Mouse (Mus musculus) liver, embryonic 12.5 days (tissue): ENCODE measurements at regions not wholly inside any gene's neighbourhood (a gene's known extent, or its start where the extent isn't known, plus 50 kb on each side); places are given as distances from the start of the nearest gene placed in this dataset.

Experiments
- ATAC-seq: fragments of 200-750 bp; cut with Nextera tagmentation; 2 replicates; pipeline ENCODE4 v1.8.0; 2017; ENCODE audit warnings: moderate number of reproducible peaks, mild to moderate bottlenecking, moderate library complexity
- H3K27ac ChIP-seq: fragments of 300-500 bp; sonication (generic); 2 replicates; pipeline ENCODE4 v1.5.1; 2016; ENCODE audit warnings: mild to moderate bottlenecking
- H3K27me3 ChIP-seq: fragments of 300-500 bp; sonication (generic); replicated peaks from 2 replicates; pipeline ENCODE4 v1.6.1; 2016; ENCODE audit warnings: mild to moderate bottlenecking, moderate library complexity
- H3K36me3 ChIP-seq: fragments of 300-500 bp; sonication (generic); 2 replicates; pipeline ENCODE4 v1.6.1; 2016; ENCODE audit warnings: mild to moderate bottlenecking, moderate library complexity
- H3K4me1 ChIP-seq: fragments of 300-500 bp; sonication (generic); 2 replicates; pipeline ENCODE4 v1.6.1; 2016
- H3K4me2 ChIP-seq: fragments of 300-500 bp; sonication (generic); 2 replicates; pipeline ENCODE4 v1.6.1; 2016; ENCODE audit warnings: mild to moderate bottlenecking, moderate library complexity
- H3K4me3 ChIP-seq: fragments of 300-500 bp; sonication (generic); 2 replicates; pipeline ENCODE4 v1.5.1; 2016; ENCODE audit warnings: mild to moderate bottlenecking, moderate library complexity
- H3K9ac ChIP-seq: fragments of 300-500 bp; sonication (generic); 2 replicates; pipeline ENCODE4 v1.6.1; 2016; ENCODE audit warnings: mild to moderate bottlenecking, moderate library complexity
- H3K9me3 ChIP-seq: fragments of 300-500 bp; sonication (generic); replicated peaks from 2 replicates; pipeline ENCODE4 v1.6.1; 2016; ENCODE audit warnings: mild to moderate bottlenecking, moderate library complexity
- whole genome bisulfite sequencing: fragments of 180-500 bp; shearing (Covaris S2); methylation state at CpG from one replicate; pipeline ENCODE4 v1.1.7; 2016; ENCODE audit not compliant: insufficient replicate concordance; 5-methylcytosine and 5-hydroxymethylcytosine counted together

DNA sequence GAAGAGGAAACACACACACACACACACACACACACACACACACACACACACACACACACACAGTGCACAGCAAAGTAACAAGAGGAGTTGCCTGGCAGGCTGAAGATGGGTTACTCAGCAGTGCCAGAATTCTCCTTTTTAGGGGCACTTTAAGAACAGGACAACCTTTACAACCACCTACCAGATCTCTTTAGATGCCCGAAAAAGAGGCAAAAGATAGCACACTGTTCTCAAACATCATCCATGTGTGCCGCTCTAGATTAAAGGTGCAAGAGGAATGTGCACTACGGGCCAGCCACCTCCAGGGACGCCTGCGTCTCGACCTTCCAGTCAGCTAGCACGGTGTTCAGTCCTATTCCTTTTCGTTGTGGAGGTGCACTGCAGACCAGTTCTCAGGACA, 247.7 kb downstream of the Ipo11 start:
- H3K27me3 ChIP-seq = no peaks in the 10 kb centered on the region
- no peak overlapping the region for H3K4me2 ChIP-seq
- H3K4me1 ChIP-seq = no peaks in the 10 kb centered on the region
- H3K27ac ChIP-seq = no peak overlapping the region
- H3K9me3 ChIP-seq = no peaks in the 10 kb centered on the region
- 68% methylated on average over 8 of the region's 8 CpGs for WGBS
- no peak for ATAC-seq
- H3K36me3 ChIP-seq = no peaks in the 10 kb centered on the region
- no peak overlapping the region for H3K4me3 ChIP-seq
- no peak overlapping the region for H3K9ac ChIP-seq

DNA sequence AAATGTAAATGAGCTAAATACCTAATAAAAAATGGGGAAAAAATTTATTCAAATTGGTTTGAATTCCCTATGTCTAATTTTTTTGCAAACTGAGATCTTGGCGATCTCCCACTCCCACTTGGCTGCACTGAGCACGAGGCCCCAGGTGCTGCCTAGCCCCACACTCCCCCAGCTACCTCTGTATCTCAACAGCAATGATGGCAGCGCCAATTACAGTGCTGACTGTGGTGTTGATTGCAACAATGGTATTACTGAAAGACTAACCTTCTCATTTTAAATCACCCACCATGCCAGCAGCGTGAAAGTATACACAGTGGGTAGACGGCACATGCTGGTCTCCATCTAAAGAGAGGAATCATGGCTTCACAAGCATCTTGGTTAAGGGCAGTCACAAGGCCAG, 267.1 kb downstream of the Ipo11 start:
- no peak overlapping the region for H3K4me2 ChIP-seq
- H3K36me3 ChIP-seq = no peaks in the 10 kb centered on the region
- no peaks in the 10 kb centered on the region for H3K4me1 ChIP-seq
- ATAC-seq = no peak
- no peak overlapping the region for H3K27ac ChIP-seq
- H3K4me3 ChIP-seq = no peak overlapping the region
- no peaks in the 10 kb centered on the region for H3K27me3 ChIP-seq
- H3K9ac ChIP-seq = no peak overlapping the region
- 71% methylated on average over 5 of the region's 5 CpGs for WGBS
- no peaks in the 10 kb centered on the region for H3K9me3 ChIP-seq

DNA sequence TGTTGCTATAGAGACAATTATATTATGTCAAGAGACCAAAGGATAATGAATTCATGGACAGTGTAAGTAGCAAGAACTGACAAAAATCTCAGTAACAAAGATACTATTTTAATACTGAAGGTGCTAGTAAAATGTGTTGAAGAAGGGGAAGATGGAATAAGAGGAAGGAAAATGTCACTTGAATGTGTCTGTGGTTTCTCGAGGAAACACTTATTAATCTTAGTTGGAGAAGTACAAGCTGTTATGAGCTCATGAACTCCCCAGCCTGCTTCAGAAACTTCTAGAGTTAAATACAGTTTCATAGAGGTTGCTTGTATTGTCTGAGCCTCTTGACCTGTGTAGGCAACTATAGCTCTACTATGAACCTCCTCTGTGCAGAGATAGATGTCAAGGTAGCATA, 274.6 kb downstream of the Ipo11 start:
- H3K36me3 ChIP-seq = no peaks in the 10 kb centered on the region
- no peak overlapping the region for H3K9ac ChIP-seq
- no peak overlapping the region for H3K27ac ChIP-seq
- no peaks in the 10 kb centered on the region for H3K4me1 ChIP-seq
- no peak overlapping the region for H3K4me2 ChIP-seq
- no peak for ATAC-seq
- H3K4me3 ChIP-seq = no peak overlapping the region
- H3K27me3 ChIP-seq = no peaks in the 10 kb centered on the region
- no peaks in the 10 kb centered on the region for H3K9me3 ChIP-seq
- WGBS = 21% methylated on average over 1 of the region's 1 CpGs

DNA sequence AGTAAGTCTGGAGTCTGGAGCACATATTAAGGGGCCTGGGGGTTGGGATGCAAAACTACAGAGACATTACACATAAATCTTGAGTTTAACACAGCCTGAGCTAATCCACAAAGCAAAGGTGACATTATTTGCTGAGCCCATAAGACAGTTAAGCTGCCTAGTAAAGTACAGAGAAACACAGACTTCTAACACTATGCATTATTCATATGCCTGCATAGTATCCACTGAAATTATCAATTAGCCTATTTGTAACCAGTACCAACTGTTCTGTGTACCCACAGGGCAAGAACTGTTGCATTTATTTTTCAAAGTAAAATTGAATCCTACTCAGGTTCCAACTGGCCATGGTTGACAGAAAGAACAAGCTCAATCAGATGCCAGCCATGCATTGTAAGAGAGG, 287.4 kb downstream of the Ipo11 start:
- ATAC-seq = no peak
- Histone ChIP-seq H3K27ac (no peak overlapping the region), H3K4me3 (no peak overlapping the region)

DNA sequence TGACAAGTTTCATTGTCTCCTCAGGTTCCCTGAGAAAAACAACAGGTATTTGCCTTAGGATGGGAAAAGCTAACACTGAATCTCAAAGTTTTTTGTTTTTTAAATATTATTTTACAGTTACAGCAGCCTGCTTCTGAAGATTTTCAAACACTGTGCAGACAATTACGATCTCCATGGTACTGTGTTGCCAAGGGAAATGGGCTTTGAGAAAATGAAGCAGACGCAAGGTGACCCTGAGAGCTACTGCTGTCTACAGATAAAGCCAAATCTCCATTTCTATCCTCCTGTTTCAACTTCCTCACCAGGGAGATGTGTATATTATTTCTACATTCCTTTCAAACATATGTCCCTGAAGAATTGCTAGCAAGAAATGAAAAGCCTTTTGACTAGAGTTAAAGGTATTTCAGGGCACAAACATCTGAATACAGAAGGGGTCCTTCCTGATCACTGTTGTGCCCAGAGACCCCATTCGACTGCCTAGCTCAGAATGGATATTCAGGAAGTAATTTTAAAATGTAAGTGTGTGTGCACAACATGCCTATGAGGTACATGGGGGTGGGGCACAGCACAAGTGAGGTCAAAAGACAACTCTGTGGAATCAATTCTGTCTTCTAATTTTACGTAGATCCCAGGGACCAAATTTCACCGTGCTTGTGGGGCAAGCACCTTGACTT, 293.3 kb downstream of the Ipo11 start:
- Histone ChIP-seq H3K9ac (no peak overlapping the region), H3K4me3 (no peak overlapping the region), H3K4me2 (no peak overlapping the region), H3K27me3 (no peaks in the 10 kb centered on the region), H3K9me3 (no peaks in the 10 kb centered on the region), H3K27ac (no peak overlapping the region), H3K36me3 (no peaks in the 10 kb centered on the region), H3K4me1 (no peaks in the 10 kb centered on the region)
- ATAC-seq = no peak
- 50% methylated on average over 5 of the region's 5 CpGs for WGBS

More for the DNA sequence above, 287.4 kb downstream of the Ipo11 start:
- Histone ChIP-seq H3K9me3 (no peaks in the 10 kb centered on the region), H3K4me2 (no peak overlapping the region), H3K36me3 (no peaks in the 10 kb centered on the region), H3K27me3 (no peaks in the 10 kb centered on the region), H3K4me1 (no peaks in the 10 kb centered on the region), H3K9ac (no peak overlapping the region)

DNA sequence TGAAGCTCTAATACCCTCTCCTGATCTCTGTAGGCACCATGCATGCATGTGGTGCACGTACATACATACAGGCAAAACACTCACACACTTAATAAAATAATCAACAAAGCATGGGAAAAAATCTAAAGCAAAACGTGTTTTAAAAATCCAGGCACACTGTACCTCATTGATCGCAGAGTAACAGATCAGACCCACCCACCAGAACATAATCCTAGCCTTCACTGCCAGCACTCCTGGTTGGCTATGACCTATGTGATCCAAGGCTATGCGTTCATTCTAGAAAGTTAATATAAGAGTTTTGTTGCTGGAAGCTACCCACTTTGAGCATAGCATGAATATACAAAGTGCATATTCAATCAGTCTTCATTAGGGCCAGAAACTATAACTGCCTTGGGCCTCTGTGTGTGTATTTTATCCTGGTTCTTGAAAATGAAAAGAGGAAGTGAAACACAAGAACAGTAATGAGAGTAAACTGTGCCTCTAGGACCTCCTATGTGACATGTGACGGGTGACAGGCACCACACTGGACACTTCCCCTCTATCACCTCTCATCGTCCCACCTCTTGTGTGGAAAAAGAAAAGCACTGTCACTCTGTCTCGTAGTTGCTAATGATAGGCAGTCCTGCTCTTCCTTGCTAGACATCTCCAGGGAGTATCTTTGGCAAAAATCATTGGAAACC, 297.9 kb downstream of the Ipo11 start:
- H3K27ac ChIP-seq = no peak overlapping the region
- H3K4me2 ChIP-seq = no peak overlapping the region
- no peak overlapping the region for H3K9ac ChIP-seq
- H3K36me3 ChIP-seq = no peaks in the 10 kb centered on the region
- no peaks in the 10 kb centered on the region for H3K4me1 ChIP-seq
- no peaks in the 10 kb centered on the region for H3K9me3 ChIP-seq
- 54% methylated on average over 7 of the region's 7 CpGs for WGBS
- ATAC-seq = 0 out of 2 replicates have a peak, but pooled peaks have one; percentile 32
- no peaks in the 10 kb centered on the region for H3K27me3 ChIP-seq
- no peak overlapping the region for H3K4me3 ChIP-seq

DNA sequence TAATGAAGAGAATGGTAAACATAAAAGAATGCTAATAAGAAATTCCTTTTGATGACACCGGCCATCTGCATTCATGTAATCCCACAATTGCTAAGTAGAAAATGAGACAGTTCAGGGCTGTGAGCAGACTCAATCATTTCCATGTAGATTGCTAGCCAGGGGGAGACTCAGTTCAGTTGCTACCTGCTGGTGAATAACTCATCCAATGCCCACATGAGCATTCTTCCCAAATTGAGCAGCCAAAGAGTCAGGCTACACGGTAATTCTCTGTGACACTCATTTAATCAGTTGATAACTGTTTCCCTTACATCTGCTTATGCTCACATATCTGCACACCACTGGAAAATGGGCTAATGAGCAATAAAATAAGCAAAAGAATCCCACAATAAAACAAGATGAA, 345.0 kb downstream of the Ipo11 start:
- 60% methylated on average over 2 of the region's 2 CpGs for WGBS
- Histone ChIP-seq H3K27me3 (no peaks in the 10 kb centered on the region), H3K36me3 (no peaks in the 10 kb centered on the region), H3K4me1 (no peaks in the 10 kb centered on the region), H3K27ac (no peak overlapping the region), H3K9me3 (no peaks in the 10 kb centered on the region), H3K4me3 (no peak overlapping the region), H3K4me2 (no peak overlapping the region), H3K9ac (no peak overlapping the region)
- no peak for ATAC-seq

DNA sequence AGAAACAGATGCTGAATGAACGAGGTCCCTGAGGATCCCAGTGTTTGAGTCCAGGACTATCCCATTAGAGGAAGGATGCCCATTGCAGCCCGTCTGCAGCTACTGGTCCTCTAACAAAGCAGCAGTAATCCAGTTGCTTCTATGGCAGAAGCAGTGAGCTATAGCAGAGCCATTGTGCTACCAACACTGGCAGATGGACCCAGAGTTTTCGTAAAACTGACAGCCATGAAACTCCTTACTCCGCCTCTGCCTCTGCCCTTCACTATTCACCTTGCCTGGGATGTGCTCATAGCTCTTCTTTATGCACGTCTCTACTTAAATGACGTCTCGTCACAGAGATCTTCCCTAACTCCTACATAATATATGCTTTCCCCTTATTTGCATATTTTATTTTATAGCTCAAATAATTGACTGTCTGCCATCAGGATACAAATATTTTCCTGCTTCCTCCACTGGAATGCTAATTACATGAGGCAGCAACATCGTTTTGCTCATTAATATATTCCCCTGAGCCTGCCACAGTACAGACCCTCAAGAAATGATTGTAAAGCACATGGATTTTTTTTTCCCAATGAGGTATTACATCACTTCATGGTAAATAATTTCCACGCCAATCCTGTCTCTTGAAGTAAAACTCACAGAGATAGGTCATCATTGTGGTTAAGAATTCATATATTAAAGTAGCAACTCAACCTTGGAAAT, 368.9 kb downstream of the Ipo11 start:
- H3K36me3 ChIP-seq = no peaks in the 10 kb centered on the region
- H3K9ac ChIP-seq = no peak overlapping the region
- no peaks in the 10 kb centered on the region for H3K4me1 ChIP-seq
- H3K27ac ChIP-seq = no peak overlapping the region
- no peak for ATAC-seq
- H3K4me3 ChIP-seq = no peak overlapping the region
- WGBS = 64% methylated on average over 9 of the region's 9 CpGs
- H3K27me3 ChIP-seq = no peaks in the 10 kb centered on the region
- no peaks in the 10 kb centered on the region for H3K9me3 ChIP-seq
- no peak overlapping the region for H3K4me2 ChIP-seq

DNA sequence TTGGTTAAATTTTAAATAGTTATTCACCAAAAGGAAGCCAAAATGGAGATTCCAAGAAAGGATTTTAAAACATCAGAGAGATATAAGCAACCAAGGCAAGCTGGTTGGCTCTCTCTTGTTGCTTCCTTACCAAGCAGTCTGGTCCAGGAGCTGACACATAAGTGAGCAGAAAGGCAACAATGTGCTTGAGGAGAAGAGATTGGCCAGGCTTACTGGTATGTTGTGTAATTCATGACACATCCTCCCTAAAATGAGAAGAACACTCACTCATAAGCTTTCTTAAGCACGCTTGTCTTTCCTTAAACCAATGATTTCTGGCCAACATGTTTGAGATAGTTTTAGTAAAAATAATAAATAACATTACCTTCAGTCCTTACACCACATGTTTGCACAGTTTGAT, 374.2 kb downstream of the Ipo11 start:
- Histone ChIP-seq H3K27me3 (no peaks in the 10 kb centered on the region), H3K4me2 (no peak overlapping the region), H3K36me3 (no peaks in the 10 kb centered on the region), H3K4me1 (no peaks in the 10 kb centered on the region), H3K9me3 (no peaks in the 10 kb centered on the region), H3K27ac (no peak overlapping the region), H3K9ac (no peak overlapping the region), H3K4me3 (no peak overlapping the region)
- 56% methylated on average over 1 of the region's 1 CpGs for WGBS
- ATAC-seq = no peak

DNA sequence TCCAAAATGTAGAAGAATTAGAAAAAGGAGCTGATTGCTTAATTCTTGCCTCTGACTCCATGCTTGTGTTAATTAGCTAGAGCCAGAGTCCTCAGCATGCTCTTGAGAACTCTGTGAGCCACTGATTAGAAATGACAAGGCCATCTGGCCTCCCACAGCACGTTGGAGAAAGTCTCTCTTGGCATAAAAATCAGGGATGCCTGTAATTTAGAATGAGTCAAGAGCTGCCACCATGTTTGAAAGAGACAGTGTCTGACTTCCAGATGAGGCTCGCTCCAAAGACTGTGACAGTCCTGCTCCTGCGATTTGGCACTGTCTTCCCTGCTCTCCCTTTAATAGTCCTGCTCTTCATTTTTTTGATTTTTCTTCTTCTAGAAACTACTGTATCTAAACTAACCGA, 374.6 kb downstream of the Ipo11 start:
- no peaks in the 10 kb centered on the region for H3K36me3 ChIP-seq
- no peaks in the 10 kb centered on the region for H3K9me3 ChIP-seq
- ATAC-seq = no peak
- H3K27me3 ChIP-seq = no peaks in the 10 kb centered on the region
- 53% methylated on average over 4 of the region's 4 CpGs for WGBS
- H3K27ac ChIP-seq = no peak overlapping the region
- no peaks in the 10 kb centered on the region for H3K4me1 ChIP-seq
- no peak overlapping the region for H3K9ac ChIP-seq
- H3K4me3 ChIP-seq = no peak overlapping the region
- H3K4me2 ChIP-seq = no peak overlapping the region

DNA sequence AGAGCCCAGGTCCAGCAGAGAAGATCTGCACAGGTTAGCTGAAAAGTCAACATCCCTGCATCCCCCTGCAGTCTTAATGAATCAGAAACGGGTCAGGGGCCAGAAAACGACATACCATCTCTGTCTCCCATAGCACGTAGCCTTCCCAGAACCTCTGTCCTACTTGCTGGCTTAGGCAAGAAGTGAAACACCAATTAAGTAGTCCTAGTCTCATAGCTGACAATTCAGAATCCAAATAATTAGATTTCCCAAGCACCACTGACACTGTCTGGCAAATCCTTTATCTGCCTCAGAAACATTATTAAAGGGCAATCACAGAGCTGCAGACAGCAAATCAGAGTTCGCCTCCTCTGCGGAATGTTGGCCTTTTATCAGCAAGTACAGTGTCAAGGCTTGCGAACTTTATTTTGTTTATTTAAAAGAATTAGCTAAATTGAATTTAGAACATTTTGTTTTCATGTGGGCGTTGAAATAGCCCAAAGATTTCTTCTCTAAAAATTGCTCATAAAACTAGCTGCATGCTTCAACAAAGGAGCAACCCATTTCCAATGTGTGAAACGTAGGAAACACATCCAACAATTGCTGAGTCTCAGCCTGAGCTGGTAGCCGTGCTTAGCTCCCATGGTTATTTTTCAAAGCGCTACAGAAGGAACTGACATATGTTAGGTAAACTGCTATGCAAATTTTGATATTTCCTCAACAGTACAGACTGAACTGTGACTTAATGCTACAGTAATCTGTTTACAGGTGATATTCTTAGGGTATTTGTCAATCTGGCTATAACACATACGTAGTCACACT, 411.2 kb downstream of the Ipo11 start:
- Histone ChIP-seq H3K27ac (no peak overlapping the region), H3K4me1 (no peaks in the 10 kb centered on the region), H3K4me3 (no peak overlapping the region), H3K9ac (no peak overlapping the region), H3K4me2 (no peak overlapping the region), H3K9me3 (no peaks in the 10 kb centered on the region), H3K27me3 (no peaks in the 10 kb centered on the region), H3K36me3 (no peaks in the 10 kb centered on the region)
- ATAC-seq = no peak
- WGBS = 62% methylated on average over 11 of the region's 11 CpGs
